Mouse (Mus musculus): ENCODE measurements around the gene Lbhd1. TPM values are rescaled to one million over a fixed set of nuclear protein-coding genes. Genes with fewer than 3 reads are reported as not detected.
"Not testable (repeated sequence)": the region's sequence is repeated elsewhere in the genome, so short reads cannot be mapped to it uniquely, and the experiment has no call there.

Lbhd1 gene
- total RNA-seq (2018; cell fraction: chromatin; rRNA removed), result 10 to 100 TPM in 1 of 26 experiments, 1 to 10 TPM in 18, under 1 TPM in 6, not detected in 1; 0.47 to 12.9 (median 2.7) TPM
- 1 to 10 TPM; 1.2 to 5.7 (median 2.4) TPM for total RNA-seq (2018; cell fraction: cytosol; rRNA removed)
- total RNA-seq (2018; cell fraction: nucleus; rRNA removed), result 1 to 10 TPM in 16 of 26 experiments, under 1 TPM in 10; 0.47 to 6.0 (median 1.4) TPM
- polyA plus RNA-seq (2018), result 1.5 to 3.7 TPM (median 2.5 TPM) in 3 replicates

GRCm38 (mm10) chr19:8883616-8884015, at the start of gene Lbhd1, which contains the start of gene Gm49403:
TSS of gene Lbhd1 (plus strand) at chr19:8883732.
TSS of gene Gm49403 (plus strand) at chr19:8883930.
- Histone ChIP-seq H3K36me3 (ENCODE audit: inconsistent target) (no peaks in the 10 kb centered on the region), H3K4me3 (ENCODE audit: inconsistent target) (no peak within 1 kb of the TSS), H3K27ac (no peak within 1 kb of the TSS), H3K79me2 (ENCODE audit: inconsistent target) (no peaks in the 10 kb centered on the region)
- 80% methylated on average over 3 of the region's 3 CpGs for WGBS (ENCODE audit: missing documents)

- not testable (repeated sequence) for H3K4me3 ChIP-seq (ENCODE audit: inconsistent target); H3K27ac ChIP-seq
- H3K79me2 ChIP-seq (ENCODE audit: inconsistent target), result peaks cover 22% of the 10 kb centered on the region; the same call in 1 of the 2 replicates
- WGBS (ENCODE audit: missing documents), result 96% methylated on average over 10 of the region's 10 CpGs
- H3K36me3 ChIP-seq (ENCODE audit: inconsistent target), result peaks cover 21% of the 10 kb centered on the region
These were observed 47.2 kb upstream of the Lbhd1 start for GRCm38 (mm10) chr19:8836327-8836726.

- Histone ChIP-seq H3K4me3 (ENCODE audit: inconsistent target) (peak within 1 kb of the TSS; percentile 39), H3K79me2 (ENCODE audit: inconsistent target) (peaks cover 17% of the 10 kb centered on the region; the same call in 1 of the 2 replicates), H3K36me3 (ENCODE audit: inconsistent target) (peaks cover 12% of the 10 kb centered on the region; the same call in 1 of the 2 replicates), H3K27ac (peak within 1 kb of the TSS; percentile 34)
- 4% methylated on average over 38 of the region's 38 CpGs for WGBS (ENCODE audit: missing documents)
These were observed 46.2 kb upstream of the Lbhd1 start, which contains the start of gene Bscl2 for GRCm38 (mm10) chr19:8837251-8837791. TSS of gene Bscl2 (plus strand) at chr19:8837467.

DNA sequence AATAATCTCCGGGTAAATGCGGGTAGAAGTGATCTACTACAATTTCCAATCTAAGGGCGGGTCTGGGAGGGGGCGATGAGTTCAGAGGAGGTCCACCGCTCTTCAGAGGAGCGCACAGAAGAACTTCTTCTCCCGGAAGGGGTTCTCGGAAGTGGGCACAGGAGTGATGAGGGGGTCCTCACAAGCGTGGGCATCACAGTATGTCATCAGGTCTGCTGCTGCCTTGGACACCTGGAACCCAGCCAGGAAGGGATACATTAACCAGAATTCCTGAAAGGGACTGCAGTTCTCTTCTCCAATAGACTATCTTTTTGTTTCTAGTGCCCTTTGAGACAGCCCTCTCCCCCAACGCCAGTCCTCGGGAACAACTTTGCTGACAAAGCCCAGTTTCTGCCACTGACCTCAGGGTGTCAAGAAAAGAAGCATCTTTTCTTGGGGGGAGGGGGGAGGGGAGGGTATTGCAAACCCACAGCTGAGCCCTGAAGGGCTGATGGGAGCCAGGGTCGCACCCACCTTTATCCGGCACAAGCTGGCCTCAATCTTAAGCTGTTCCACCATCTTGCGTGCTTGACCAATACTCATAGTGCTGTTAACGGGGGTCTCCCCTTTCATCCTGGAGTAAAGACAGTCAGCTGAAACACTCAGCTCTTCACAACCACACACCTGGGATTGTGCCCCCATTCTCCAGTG, 45.3 kb upstream of the Lbhd1 start:
- Histone ChIP-seq H3K79me2 (ENCODE audit: inconsistent target) (peaks cover 17% of the 10 kb centered on the region; the same call in 1 of the 2 replicates), H3K36me3 (ENCODE audit: inconsistent target) (peaks cover 8% of the 10 kb centered on the region; the same call in 1 of the 2 replicates), H3K27ac (peak overlapping the region; percentile 34; the same call in 1 of the 2 replicates), H3K4me3 (ENCODE audit: inconsistent target) (peak overlapping the region; percentile 39)
- 33% methylated on average over 15 of the region's 15 CpGs for WGBS (ENCODE audit: missing documents)

DNA sequence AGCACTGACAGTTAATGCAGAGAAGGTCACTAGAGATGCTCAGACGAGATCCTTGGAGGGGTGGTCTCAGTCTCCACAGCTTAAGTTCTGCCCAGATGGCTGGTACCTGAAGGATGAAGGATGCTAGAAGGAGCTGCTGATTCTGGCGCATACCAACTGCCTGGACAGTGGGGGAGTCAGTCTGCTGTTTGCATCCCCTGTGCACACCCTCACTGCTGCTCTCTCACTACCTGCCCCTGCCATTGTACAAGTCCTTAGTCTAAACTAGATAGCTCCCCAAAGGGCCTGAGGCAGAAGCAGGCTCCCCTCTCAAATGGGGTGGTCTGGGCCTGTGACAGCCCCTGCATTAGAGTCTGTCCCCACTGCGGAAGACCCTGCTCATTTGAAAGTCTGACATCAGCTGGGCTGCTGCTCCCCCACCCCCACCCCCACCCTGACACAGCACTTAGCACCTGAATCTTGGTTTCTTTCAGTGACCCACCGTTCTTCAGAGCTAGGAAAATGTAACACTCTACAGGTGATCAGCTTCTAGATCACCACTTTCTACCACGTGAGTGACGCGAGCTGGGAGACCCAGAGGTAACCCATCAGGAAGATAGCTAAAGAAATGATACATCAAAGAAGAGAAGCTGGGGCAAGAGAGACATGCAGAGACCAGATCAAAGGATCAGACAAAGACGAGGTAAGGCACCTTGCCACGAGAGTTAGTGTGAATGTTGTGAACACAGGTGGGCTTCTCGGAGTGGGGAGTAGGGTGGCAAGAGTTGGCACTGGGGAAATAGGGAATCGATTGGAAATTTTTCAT, 44.2 kb upstream of the Lbhd1 start, which contains the start of gene Gng3:
Gene Gng3 (minus strand): TSS at position 92 of the 805 bp plus-strand sequence.
- Histone ChIP-seq H3K27ac (peak within 1 kb of the TSS; percentile 34; the same call in 1 of the 2 replicates), H3K4me3 (ENCODE audit: inconsistent target) (peak within 1 kb of the TSS; percentile 39), H3K79me2 (ENCODE audit: inconsistent target) (peaks cover 11% of the 10 kb centered on the region; the same call in 1 of the 2 replicates), H3K36me3 (ENCODE audit: inconsistent target) (peaks cover 7% of the 10 kb centered on the region; the same call in 1 of the 2 replicates)
- 96% methylated on average over 11 of the region's 11 CpGs for WGBS (ENCODE audit: missing documents)

DNA sequence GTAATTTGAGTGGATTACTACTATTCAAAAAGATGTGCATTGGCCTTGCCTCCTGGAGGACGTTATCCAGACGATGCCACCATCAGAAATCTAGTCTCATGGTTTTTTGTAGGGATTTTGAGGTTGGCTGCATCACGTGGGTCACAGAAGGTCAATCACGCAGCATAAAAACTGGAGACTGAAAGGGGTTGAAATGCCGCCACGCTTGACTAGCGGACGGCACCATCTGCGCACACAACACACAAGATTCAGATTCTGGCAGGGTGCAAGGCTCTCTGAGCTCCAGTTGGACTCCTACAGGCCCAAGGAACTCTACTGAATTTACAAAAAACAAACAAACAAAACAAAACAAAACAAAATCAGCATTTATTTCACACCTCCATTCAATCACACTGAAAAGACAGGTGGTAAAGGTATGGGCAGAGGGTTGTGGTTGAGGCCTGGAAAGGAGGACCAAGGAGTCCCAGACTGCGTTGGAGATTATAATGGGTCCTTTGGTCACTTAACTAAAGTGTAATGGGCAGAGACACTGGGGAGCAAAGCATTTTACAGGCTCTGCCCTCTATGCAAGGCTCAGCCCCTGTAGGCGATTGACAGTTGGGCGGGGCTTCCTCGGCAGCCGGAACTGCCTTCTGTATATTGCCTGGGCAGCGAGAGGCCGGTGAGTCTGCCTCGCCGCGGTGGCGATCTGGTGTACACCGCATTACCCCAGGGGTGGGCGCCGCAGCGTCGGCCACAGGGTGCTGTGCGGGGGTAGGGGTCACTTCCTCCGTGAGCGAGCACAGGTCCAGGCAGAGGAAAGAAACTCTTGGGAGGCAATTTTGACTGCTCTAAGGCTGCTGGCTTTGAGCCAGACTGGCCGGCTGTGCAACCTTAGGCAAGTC, 43.4 kb upstream of the Lbhd1 start:
- H3K79me2 ChIP-seq (ENCODE audit: inconsistent target), result peaks cover 11% of the 10 kb centered on the region; the same call in 1 of the 2 replicates
- WGBS (ENCODE audit: missing documents), result 30% methylated on average over 29 of the region's 29 CpGs
- H3K4me3 ChIP-seq (ENCODE audit: inconsistent target), result peak overlapping the region; percentile 54
- H3K27ac ChIP-seq, result peak overlapping the region; percentile 46
- no peaks in the 10 kb centered on the region for H3K36me3 ChIP-seq (ENCODE audit: inconsistent target)

- Histone ChIP-seq H3K27ac (peak overlapping the region; percentile 46), H3K4me3 (ENCODE audit: inconsistent target) (peak overlapping the region; percentile 54), H3K36me3 (ENCODE audit: inconsistent target) (peaks cover 4% of the 10 kb centered on the region), H3K79me2 (ENCODE audit: inconsistent target) (peaks cover 11% of the 10 kb centered on the region; the same call in 1 of the 2 replicates)
- 88% methylated on average over 7 of the region's 7 CpGs for WGBS (ENCODE audit: missing documents)
These were observed 42.5 kb upstream of the Lbhd1 start for GRCm38 (mm10) chr19:8841012-8841411.

DNA sequence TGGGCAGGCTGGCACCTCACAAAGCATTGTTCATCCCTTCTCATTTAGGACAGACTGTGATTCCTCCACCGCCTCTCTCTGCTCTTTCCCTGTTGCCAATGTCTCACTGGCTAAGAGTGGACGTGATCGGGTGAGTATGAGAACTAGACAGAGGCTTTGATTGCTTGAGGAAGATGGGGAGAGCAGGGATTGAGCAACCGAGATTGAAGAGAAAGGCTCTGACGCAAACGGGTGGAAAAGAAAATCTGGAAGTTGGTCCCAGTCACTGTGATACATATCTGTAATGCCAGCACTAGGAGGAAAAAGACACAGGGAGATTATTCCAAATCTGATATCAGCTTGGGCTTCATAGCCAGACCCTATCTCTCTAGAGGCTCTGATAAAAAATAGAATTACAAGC, 40.6 kb upstream of the Lbhd1 start:
- WGBS (ENCODE audit: missing documents), result 31% methylated on average over 6 of the region's 6 CpGs
- Histone ChIP-seq H3K27ac (0 out of 2 replicates have a peak overlapping the region, but pooled peaks have one; percentile 25), H3K79me2 (ENCODE audit: inconsistent target) (peaks cover 11% of the 10 kb centered on the region; the same call in 1 of the 2 replicates), H3K36me3 (ENCODE audit: inconsistent target) (peaks cover 23% of the 10 kb centered on the region), H3K4me3 (ENCODE audit: inconsistent target) (no peak overlapping the region)

GRCm38 (mm10) chr19:8844371-8845129, 39.0 kb upstream of the Lbhd1 start:
- WGBS (ENCODE audit: missing documents), result 39% methylated on average over 5 of the region's 5 CpGs
- Histone ChIP-seq H3K27ac (peak overlapping the region; percentile 32; the same call in 1 of the 2 replicates), H3K36me3 (ENCODE audit: inconsistent target) (peaks cover 27% of the 10 kb centered on the region), H3K79me2 (ENCODE audit: inconsistent target) (peaks cover 11% of the 10 kb centered on the region; the same call in 1 of the 2 replicates), H3K4me3 (ENCODE audit: inconsistent target) (no peak overlapping the region)

DNA sequence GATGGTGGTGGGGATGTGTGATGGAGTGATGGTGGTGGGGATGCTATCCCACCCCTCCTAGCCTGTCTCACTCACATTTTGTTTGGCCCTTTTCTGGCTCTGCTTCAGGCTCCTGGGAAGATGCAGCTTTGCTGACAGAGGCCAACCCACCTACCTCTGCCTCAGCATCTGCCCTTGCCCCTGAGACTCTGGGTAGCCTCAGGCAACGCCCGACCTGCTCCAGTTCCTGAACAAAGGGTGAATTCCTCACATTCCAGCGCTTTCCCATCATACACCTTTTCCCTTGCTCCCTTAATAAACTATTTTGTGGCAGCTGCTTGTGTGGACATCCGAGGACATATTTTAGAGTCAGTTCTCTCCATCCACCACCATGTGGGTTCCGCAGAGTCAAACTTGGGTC, 35.2 kb upstream of the Lbhd1 start:
- Histone ChIP-seq H3K79me2 (ENCODE audit: inconsistent target) (no peaks in the 10 kb centered on the region), H3K36me3 (ENCODE audit: inconsistent target) (peaks cover 27% of the 10 kb centered on the region), H3K4me3 (ENCODE audit: inconsistent target) (no peak overlapping the region), H3K27ac (no peak overlapping the region)
- 96% methylated on average over 5 of the region's 5 CpGs for WGBS (ENCODE audit: missing documents)

DNA sequence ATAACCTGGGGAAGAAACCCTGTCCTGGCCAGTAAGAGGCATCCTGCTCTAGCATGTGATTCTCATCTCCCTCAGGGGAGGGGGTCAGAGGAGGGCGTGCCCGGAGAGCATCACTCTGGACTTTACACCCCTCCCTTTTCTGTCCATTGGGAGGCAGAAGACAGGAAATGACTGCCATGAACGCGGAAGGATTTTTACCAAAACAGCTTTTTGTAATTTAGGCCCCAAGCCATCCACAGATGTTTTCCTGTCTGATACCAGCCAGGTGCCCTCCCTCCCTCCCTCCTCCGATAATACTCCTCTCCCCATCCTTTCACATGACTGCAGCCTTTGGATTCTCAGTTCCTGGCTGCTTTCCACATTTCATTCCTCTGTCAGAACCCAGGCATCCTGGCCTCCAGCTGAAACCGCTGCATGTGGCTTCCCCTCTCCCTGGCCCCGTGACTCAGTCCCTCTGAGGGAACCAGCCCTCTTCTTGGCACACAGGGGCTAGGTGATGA, 33.1 kb upstream of the Lbhd1 start, which contains the start of gene Lrrn4cl:
Gene Lrrn4cl (plus strand): TSS at position 367 of the 500 bp plus-strand sequence.
- WGBS (ENCODE audit: missing documents), result 65% methylated on average over 6 of the region's 7 CpGs
- no peak within 1 kb of the TSS for H3K27ac ChIP-seq
- H3K36me3 ChIP-seq (ENCODE audit: inconsistent target), result peaks cover 27% of the 10 kb centered on the region
- no peaks in the 10 kb centered on the region for H3K79me2 ChIP-seq (ENCODE audit: inconsistent target)
- no peak within 1 kb of the TSS for H3K4me3 ChIP-seq (ENCODE audit: inconsistent target)

GRCm38 (mm10) chr19:8851639-8852038, 31.9 kb upstream of the Lbhd1 start:
- H3K27ac ChIP-seq, result no peak overlapping the region
- no peaks in the 10 kb centered on the region for H3K79me2 ChIP-seq (ENCODE audit: inconsistent target)
- no peak overlapping the region for H3K4me3 ChIP-seq (ENCODE audit: inconsistent target)
- 84% methylated on average over 7 of the region's 7 CpGs for whole genome bisulfite sequencing (ENCODE audit: missing documents)
- peaks cover 17% of the 10 kb centered on the region for H3K36me3 ChIP-seq (ENCODE audit: inconsistent target)
